Mouse (Mus musculus) thymus, adult 2 months (tissue): ENCODE results near the gene Pde2a.

Source experiments
- CTCF ChIP-seq: fragments of 200-500 bp; IDR thresholded peaks from 2 replicates; pipeline ENCODE4 v1.5.1; 2012; ENCODE audit warnings: mild to moderate bottlenecking, control low read depth, low read length, moderate library complexity, borderline replicate concordance; ENCODE audit not compliant: control insufficient read depth, poor library complexity, insufficient read depth; ENCODE audit errors: extremely low read depth
- POLR2A ChIP-seq: fragments of 200-500 bp; IDR thresholded peaks from 2 replicates; pipeline ENCODE4 v1.6.1; 2012; ENCODE audit warnings: mild to moderate bottlenecking, low read length, control low read depth, moderate library complexity; ENCODE audit not compliant: control insufficient read depth, poor library complexity, insufficient read depth; ENCODE audit errors: extremely low read depth

- TF ChIP-seq POLR2A (no peak), CTCF (no peak)
These were observed 32.2 kb downstream of the Pde2a start for GRCm38 (mm10) chr7:101453725-101454124.
